Mouse (Mus musculus): Measurements from ENCODE around the gene Spg21.

DNA sequence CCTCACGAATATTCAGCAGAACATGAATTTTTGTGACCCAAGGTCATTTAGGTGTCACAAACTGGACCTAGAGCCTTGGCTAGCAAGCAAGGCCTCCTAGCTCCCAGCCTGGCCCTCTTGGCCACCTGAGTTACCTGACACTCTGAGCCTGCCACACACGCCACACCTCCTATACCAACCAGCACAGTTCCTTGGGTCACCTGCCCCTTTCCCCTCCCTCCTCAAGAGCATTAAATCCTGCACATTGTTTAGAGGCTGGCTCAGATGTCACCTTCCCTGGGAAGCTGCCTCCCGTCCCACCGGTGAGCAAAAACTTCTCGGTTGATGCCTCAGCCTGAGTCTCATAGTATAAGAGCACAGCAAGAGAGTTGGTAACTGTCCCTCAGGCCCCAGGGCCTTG, 70.5 kb downstream of the Spg21 start:
- no peak for TF ChIP-seq CTCF (IDR thresholded peaks at IDR 0.05; ENCODE audit: low read depth)
- no peak for TF ChIP-seq EP300 (IDR thresholded peaks at IDR 0.05; ENCODE audit: low read depth)

All from liver, embryonic 14.5 days (tissue).